Mouse (Mus musculus): ENCODE measurements around the gene Stx4a.

Gene Stx4a

DNA sequence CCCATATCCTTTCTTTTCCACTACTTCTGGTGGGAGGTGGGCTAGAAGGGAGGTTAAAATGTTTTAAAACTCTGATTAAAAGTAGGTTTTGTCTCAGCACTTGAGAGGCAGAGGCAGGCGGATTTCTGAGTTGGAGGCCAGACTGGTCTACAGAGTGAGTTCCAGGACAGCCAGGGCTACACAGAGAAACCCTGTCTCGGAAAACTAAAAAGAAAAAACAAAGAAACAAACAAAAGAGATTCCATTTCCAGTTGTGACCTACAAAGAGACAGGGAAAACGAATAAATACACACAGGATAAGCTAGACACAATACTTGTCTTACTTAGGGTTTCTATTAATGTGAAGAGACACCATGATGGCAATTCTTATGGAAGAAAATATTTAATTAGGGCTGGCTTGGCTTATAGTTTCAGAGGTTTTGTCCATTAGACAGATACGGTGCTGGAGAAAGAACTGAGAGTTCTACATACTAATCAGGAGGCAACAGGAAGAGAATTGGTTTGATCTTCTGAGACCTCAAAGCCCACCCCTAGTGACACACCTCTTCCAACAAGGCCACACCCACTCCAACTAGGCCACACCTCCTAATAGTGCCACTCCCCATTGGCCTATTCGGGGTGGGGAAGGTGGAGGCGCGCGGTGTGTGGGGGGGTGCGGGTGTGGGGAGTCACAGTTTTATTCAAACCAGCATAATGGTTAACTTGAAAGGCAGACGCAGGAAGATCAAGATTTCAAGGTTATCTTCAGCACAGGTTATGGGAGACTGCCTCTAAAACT lies 74.3 kb downstream of the Stx4a start:
- DNase-seq (ENCODE audit: low spot score in 2 of 2): no peak

Measured in spleen, postnatal 14 days (tissue).